Mouse (Mus musculus) forebrain, embryonic 13.5 days (tissue): Measurements from ENCODE around the gene Nkpd1. TPM values are rescaled to one million over a fixed set of nuclear protein-coding genes. Genes with fewer than 3 reads are reported as not detected.

Experiments used
- ATAC-seq: fragments of 200-750 bp; cut with Nextera tagmentation; 2 replicates; pipeline ENCODE4 v1.8.0; 2017
- H3K27ac ChIP-seq: fragments of 300-500 bp; sonication (generic); 2 replicates; pipeline ENCODE4 v1.5.1; 2015; ENCODE audit warnings: inconsistent platforms, mild to moderate bottlenecking, moderate library complexity
- H3K27me3 ChIP-seq: fragments of 300-500 bp; sonication (generic); 2 replicates; pipeline ENCODE4 v1.6.1; 2015; ENCODE audit warnings: mild to moderate bottlenecking, inconsistent platforms
- H3K36me3 ChIP-seq: fragments of 300-500 bp; sonication (generic); 2 replicates; pipeline ENCODE4 v1.6.1; 2015; ENCODE audit warnings: mild to moderate bottlenecking, inconsistent platforms; ENCODE audit not compliant: poor library complexity, severe bottlenecking
- H3K4me1 ChIP-seq: fragments of 300-500 bp; sonication (generic); 2 replicates; pipeline ENCODE4 v1.6.1; 2015; ENCODE audit warnings: inconsistent platforms
- H3K4me2 ChIP-seq: fragments of 300-500 bp; sonication (generic); 2 replicates; pipeline ENCODE4 v1.6.1; 2015; ENCODE audit warnings: inconsistent platforms, mild to moderate bottlenecking, moderate library complexity
- H3K4me3 ChIP-seq: fragments of 300-500 bp; sonication (generic); 2 replicates; pipeline ENCODE4 v1.5.1; 2015; ENCODE audit warnings: mild to moderate bottlenecking, inconsistent platforms
- H3K9ac ChIP-seq: fragments of 300-500 bp; sonication (generic); 2 replicates; pipeline ENCODE4 v1.6.1; 2015; ENCODE audit warnings: mild to moderate bottlenecking, inconsistent platforms
- H3K9me3 ChIP-seq: fragments of 300-500 bp; sonication (generic); replicated peaks from 2 replicates; pipeline ENCODE4 v1.6.1; 2016; ENCODE audit warnings: inconsistent platforms
- WGBS: fragments of 180-500 bp; shearing (Covaris S2); methylation state at CpG from one replicate; pipeline ENCODE4 v1.1.7; 2015; 5-methylcytosine and 5-hydroxymethylcytosine counted together
- polyA plus RNA-seq: library from polyadenylated mRNA; unstranded; fragments of >200 nt; fragmentation: Nextera tagmentation; extraction: Ambion mirVana; gene quantifications from 2 replicates; pipeline ENCODE4 v1.2.1, GENCODE M21; 2015

The Nkpd1 gene
- polyA plus RNA-seq, 1 experiment from 2014 or later = 0.15 TPM

DNA sequence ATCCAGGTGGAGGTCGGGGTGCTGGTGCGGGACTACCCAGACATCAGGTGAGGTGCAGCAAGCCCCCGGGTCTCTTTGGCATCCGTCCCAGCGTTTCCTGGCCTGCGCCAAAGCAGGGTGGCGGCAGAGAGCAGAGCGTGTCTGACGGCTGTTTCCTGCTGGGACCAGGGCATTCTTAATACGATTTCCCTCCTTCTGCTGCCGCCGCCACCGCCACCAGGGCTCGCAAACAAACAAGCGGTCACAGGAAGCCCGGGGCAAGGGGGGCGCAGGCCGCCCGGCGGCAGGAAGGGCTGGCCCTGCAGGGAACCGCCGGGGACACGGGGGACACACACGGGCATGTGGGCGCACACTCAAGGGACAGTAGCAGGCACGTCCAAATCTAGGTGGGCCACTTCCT, 25.9 kb upstream of the Nkpd1 start:
- no peak for ATAC-seq
- Histone ChIP-seq H3K9ac (peak overlapping the region; percentile 50; the same call in 1 of the 2 replicates), H3K4me2 (peak overlapping the region; percentile 44), H3K36me3 (no peaks in the 10 kb centered on the region), H3K27me3 (peaks cover 65% of the 10 kb centered on the region), H3K9me3 (no peaks in the 10 kb centered on the region), H3K4me3 (no peak overlapping the region; the same call in 1 of the 2 replicates), H3K4me1 (peaks cover 13% of the 10 kb centered on the region), H3K27ac (no peak overlapping the region)
- WGBS = 2% methylated on average over 26 of the region's 26 CpGs

DNA sequence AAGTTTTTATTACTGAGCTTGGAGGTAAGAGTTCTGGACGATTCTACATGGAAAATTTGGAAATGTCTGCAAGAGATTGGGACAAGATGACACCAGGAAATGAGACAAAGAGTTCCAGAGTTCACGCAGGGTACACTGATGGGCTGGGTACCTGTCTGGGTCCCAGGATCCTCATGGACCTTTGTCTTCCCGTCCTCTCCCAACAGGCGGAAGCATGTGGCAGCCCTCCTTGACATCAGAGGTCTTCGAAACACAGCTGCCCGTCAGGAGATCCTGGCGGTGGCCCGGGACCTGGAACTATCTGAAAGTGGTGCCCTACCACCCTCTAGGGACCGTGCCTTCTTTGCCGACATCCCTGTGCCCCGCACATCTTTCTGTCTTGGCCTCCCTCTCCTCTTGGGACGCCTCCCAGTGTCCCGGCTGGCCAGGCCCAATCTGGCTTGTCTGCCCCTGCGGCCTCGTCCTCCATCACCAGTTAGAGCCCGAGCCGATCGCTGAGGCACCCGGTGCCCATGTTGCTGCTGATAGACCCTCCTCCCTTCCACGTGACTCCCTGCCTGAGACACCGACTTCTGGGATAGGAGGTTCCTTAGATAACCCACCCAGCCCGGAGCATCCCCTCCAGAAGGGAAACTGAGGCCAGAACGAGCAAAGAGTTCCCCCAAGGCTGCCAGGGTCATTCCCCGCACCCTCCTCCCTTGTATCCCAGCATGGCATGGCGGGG, 22.7 kb upstream of the Nkpd1 start:
- no peak overlapping the region for H3K4me2 ChIP-seq
- peaks cover 35% of the 10 kb centered on the region for H3K27me3 ChIP-seq
- peaks cover 6% of the 10 kb centered on the region; the same call in 1 of the 2 replicates for H3K4me1 ChIP-seq
- H3K36me3 ChIP-seq = no peaks in the 10 kb centered on the region
- WGBS = 83% methylated on average over 25 of the region's 25 CpGs
- no peak for ATAC-seq
- H3K9me3 ChIP-seq = no peaks in the 10 kb centered on the region
- no peak overlapping the region for H3K9ac ChIP-seq
- no peak overlapping the region for H3K4me3 ChIP-seq
- no peak overlapping the region for H3K27ac ChIP-seq

DNA sequence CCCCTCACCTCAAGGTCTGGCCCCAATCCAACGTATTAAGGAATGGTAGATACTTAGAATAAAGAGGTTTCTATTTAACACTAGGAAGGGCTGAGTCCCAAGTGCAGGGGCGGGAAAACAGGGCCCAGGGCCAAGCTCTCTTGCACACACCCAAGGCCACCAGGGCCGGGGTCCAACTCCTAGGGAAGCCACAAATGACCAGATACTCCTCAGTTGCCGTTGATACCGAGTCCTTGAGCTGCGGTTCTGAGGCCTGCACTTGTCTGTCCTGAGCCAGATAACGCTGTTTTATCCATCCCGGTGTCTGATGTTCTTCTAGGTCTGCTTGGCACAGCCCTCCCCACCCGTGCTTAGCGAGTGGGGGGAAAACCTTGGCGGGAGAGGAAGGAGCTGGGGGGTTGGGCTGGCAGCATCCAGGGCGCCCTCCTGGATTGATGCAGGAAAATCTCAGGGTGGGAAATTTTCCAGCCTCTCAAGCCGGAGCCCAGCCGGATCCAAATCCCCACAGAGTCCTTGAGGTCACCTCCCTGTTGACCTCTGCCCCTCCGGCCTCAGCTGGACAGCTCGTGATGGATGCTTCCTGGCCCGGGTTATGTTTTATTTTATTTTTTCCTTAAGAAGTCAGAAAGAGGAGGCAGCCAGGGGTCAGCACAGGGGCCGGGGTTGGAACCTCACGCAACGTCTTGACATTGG, 22.0 kb upstream of the Nkpd1 start:
- WGBS = 80% methylated on average over 20 of the region's 20 CpGs
- H3K9me3 ChIP-seq = no peaks in the 10 kb centered on the region
- H3K4me1 ChIP-seq = peaks cover 6% of the 10 kb centered on the region; the same call in 1 of the 2 replicates
- H3K4me2 ChIP-seq = no peak overlapping the region
- H3K27me3 ChIP-seq = peaks cover 28% of the 10 kb centered on the region
- no peak overlapping the region for H3K9ac ChIP-seq
- ATAC-seq = no peak
- no peak overlapping the region for H3K4me3 ChIP-seq
- no peak overlapping the region for H3K27ac ChIP-seq
- no peaks in the 10 kb centered on the region for H3K36me3 ChIP-seq

DNA sequence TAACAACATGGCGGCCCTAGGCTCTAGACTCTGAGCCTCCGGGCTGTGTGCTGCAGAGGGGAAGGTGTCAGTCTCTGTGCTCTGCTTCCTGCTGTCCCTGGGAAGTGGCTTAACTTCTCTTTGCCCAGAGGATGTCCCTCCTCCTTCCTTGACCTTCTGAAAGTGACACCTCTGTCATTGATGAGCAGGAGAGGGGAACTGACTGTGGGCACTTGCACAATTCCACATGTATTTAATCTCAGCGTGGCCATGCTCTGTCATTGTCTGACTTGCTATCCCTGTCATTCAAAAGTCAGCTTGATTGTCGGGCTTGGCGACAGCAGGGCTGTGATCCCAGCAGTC, 21.5 kb upstream of the Nkpd1 start:
- ATAC-seq = no peak
- Histone ChIP-seq H3K9me3 (no peaks in the 10 kb centered on the region), H3K27ac (no peak overlapping the region), H3K4me1 (peaks cover 6% of the 10 kb centered on the region; the same call in 1 of the 2 replicates), H3K4me3 (no peak overlapping the region), H3K36me3 (no peaks in the 10 kb centered on the region), H3K9ac (no peak overlapping the region), H3K4me2 (no peak overlapping the region), H3K27me3 (peaks cover 23% of the 10 kb centered on the region)
- 77% methylated on average over 5 of the region's 5 CpGs for WGBS

DNA sequence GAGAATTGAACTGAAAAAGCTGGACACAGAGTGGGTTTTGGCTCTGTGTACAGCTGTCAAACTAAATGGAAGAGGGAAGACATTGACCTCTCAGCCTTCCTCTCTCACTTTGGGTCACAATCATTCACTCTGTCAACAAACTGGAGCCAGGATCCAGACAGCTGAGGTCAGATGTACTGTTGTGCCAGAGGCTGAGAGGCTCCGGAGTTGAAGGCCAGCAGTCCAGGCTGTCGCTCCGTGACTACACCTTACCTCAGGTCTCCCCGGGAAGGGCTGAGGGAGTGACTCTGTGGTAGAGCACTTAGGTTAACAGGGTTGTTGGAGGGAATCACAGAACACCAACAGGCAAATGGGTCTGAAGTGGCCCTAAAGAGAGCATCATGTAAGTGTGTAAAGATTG, 19.3 kb upstream of the Nkpd1 start:
- Histone ChIP-seq H3K36me3 (no peaks in the 10 kb centered on the region), H3K9ac (no peak overlapping the region), H3K27me3 (peaks cover 3% of the 10 kb centered on the region), H3K4me3 (no peak overlapping the region), H3K9me3 (no peaks in the 10 kb centered on the region), H3K4me1 (no peaks in the 10 kb centered on the region), H3K27ac (no peak overlapping the region), H3K4me2 (no peak overlapping the region)
- ATAC-seq = no peak
- WGBS = 88% methylated on average over 4 of the region's 4 CpGs

DNA sequence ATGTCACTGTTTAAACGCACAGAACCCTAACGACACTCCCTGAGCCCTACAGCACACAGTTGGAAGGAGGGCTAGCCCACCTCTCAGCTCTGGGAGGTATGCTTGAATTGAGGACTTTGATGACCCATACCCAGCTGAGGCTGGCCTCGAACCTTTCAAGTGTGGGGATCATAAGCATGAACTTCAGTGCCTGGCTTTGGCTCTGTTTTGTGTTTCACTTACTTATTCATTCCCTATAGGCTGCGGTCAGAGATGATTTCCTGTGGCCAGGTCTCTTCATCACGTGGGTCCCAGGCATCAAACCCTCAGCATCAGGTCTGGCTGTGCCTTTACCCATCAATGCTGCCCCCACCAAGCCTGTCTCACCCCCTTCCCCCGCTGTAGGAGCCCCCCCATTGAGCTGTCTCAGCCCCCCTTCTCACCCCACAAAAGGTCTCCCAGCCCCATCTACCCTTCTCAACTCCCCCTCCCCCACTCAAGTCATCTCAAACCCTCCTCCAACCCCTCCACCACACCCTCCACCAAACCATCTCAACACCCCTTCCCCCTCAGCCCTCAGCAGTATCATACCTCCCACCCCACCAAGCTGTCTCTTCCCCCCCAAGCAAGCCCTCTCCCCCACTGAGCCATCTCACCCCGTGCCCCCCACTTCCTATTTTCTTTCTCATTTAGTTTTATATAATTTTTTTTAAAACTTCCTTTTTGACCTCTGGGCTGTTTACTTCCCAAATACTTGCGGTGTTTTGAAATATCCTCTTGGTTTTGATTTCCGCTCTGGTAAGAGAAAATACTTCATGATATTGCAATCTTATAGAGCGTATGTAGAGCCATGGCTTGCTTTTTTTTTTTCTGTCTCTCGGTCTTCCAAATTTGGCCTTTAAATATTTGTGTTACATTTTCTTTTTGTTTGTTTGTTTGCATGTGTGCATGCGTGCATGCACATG, 16.9 kb upstream of the Nkpd1 start:
- no peak for ATAC-seq
- Histone ChIP-seq H3K9ac (no peak overlapping the region), H3K9me3 (no peaks in the 10 kb centered on the region), H3K4me3 (no peak overlapping the region), H3K27ac (no peak overlapping the region), H3K27me3 (no peaks in the 10 kb centered on the region), H3K4me1 (no peaks in the 10 kb centered on the region), H3K4me2 (no peak overlapping the region), H3K36me3 (no peaks in the 10 kb centered on the region)
- WGBS = 74% methylated on average over 12 of the region's 12 CpGs

DNA sequence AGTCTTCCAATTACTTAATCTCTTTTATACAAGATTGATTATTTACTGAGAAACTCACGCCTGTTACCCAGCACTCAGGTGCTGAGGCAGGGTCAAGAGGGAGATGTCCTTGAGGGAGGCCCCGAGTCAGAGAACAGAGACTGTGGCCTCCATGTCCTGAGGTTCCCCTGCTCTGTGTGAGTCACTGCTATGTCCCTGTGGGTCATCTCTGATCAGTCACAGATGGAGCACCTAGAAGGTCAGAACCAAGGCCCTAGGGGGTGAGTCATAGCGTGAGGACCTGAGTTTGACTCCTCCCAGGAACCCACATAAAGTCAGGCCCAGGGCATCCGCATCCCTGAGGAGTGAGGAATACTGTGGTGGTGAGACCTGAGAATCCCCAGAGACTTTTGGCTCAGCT, 16.0 kb upstream of the Nkpd1 start:
- no peak for ATAC-seq
- Histone ChIP-seq H3K27ac (no peak overlapping the region), H3K4me3 (no peak overlapping the region), H3K4me2 (no peak overlapping the region), H3K27me3 (no peaks in the 10 kb centered on the region), H3K9ac (no peak overlapping the region), H3K4me1 (peaks cover 5% of the 10 kb centered on the region), H3K9me3 (no peaks in the 10 kb centered on the region), H3K36me3 (no peaks in the 10 kb centered on the region)
- WGBS = 76% methylated on average over 4 of the region's 4 CpGs

- no peaks in the 10 kb centered on the region for H3K9me3 ChIP-seq
- H3K4me1 ChIP-seq = peaks cover 16% of the 10 kb centered on the region
- no peak overlapping the region for H3K4me2 ChIP-seq
- H3K27me3 ChIP-seq = no peaks in the 10 kb centered on the region
- ATAC-seq = no peak
- H3K9ac ChIP-seq = no peak overlapping the region
- no peaks in the 10 kb centered on the region for H3K36me3 ChIP-seq
- 33% methylated on average over 5 of the region's 5 CpGs for WGBS
- no peak overlapping the region for H3K4me3 ChIP-seq
- no peak overlapping the region for H3K27ac ChIP-seq
These were observed 14.1 kb upstream of the Nkpd1 start for GRCm38 (mm10) chr7:19503481-19504068.

- 22% methylated on average over 6 of the region's 6 CpGs for WGBS
- H3K9ac ChIP-seq = peak overlapping the region; percentile 21; the same call in 1 of the 2 replicates
These were observed 11.3 kb upstream of the Nkpd1 start for GRCm38 (mm10) chr7:19506326-19506725.

GRCm38 (mm10) chr7:19506969-19507611, 10.5 kb upstream of the Nkpd1 start:
- peak; percentile 17; the same call in 1 of the 2 replicates for ATAC-seq
- WGBS = 2% methylated on average over 54 of the region's 71 CpGs
- H3K4me3 ChIP-seq = peak overlapping the region; percentile 81

More at GRCm38 (mm10) chr7:19506326-19506725, 11.3 kb upstream of the Nkpd1 start:
- Histone ChIP-seq H3K4me2 (peak overlapping the region; percentile 97), H3K27ac (no peak overlapping the region), H3K4me1 (peaks cover 26% of the 10 kb centered on the region), H3K9me3 (no peaks in the 10 kb centered on the region), H3K4me3 (peak overlapping the region; percentile 81), H3K27me3 (no peaks in the 10 kb centered on the region), H3K36me3 (no peaks in the 10 kb centered on the region)
- no peak for ATAC-seq

DNA sequence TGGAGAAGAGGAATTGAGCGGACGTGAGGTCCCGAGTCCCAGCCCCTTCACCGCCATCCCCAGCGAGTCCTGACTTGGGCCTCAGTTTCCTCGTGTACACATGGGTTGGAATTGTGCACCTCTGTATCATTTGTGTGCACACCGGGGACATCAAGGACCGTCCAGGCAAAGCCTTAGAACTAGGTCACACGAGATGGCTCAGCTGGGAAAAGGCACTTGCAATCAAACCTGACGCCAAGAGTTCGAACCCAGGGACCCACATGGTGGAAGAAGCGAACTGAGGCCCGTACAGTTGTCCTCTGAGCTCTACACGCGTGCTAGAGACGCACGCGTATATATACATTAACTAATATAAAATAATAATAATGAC, 10.0 kb upstream of the Nkpd1 start:
- WGBS = 4% methylated on average over 18 of the region's 18 CpGs
- H3K9ac ChIP-seq = peak overlapping the region; percentile 87

More at GRCm38 (mm10) chr7:19506969-19507611, 10.5 kb upstream of the Nkpd1 start:
- Histone ChIP-seq H3K4me2 (peak overlapping the region; percentile 97), H3K27me3 (no peaks in the 10 kb centered on the region), H3K9me3 (no peaks in the 10 kb centered on the region), H3K4me1 (peaks cover 26% of the 10 kb centered on the region), H3K9ac (peak overlapping the region; percentile 87), H3K36me3 (no peaks in the 10 kb centered on the region), H3K27ac (peak overlapping the region; percentile 79)

More for the DNA sequence above, 10.0 kb upstream of the Nkpd1 start:
- peaks cover 26% of the 10 kb centered on the region for H3K4me1 ChIP-seq
- H3K36me3 ChIP-seq = no peaks in the 10 kb centered on the region
- peak overlapping the region; percentile 97 for H3K4me2 ChIP-seq
- no peaks in the 10 kb centered on the region for H3K9me3 ChIP-seq
- peak overlapping the region; percentile 81 for H3K4me3 ChIP-seq
- H3K27ac ChIP-seq = peak overlapping the region; percentile 79
- no peaks in the 10 kb centered on the region for H3K27me3 ChIP-seq
- no peak for ATAC-seq
